Mouse (Mus musculus): ENCODE measurements around the gene Ssh3. TPM values are rescaled to one million over a fixed set of nuclear protein-coding genes. Genes with fewer than 3 reads are reported as not detected.

The Ssh3 gene
- polyA plus RNA-seq, 1 experiment from 2014 or later = 2.0 TPM

GRCm38 (mm10) chr19:4302936-4303639 lies 34.1 kb upstream of the Ssh3 start:
- Histone ChIP-seq H3K36me3 (replicated peaks) (no peaks in the 10 kb centered on the region), H3K9ac (peak overlapping the region; percentile 4; the same call in 1 of the 2 replicates), H3K4me3 (replicated peaks) (peak overlapping the region; percentile 11), H3K27me3 (0 out of 2 replicates have a peak, but pooled peaks cover 6% of the 10 kb centered on the region), H3K9me3 (replicated peaks) (no peaks in the 10 kb centered on the region), H3K4me1 (replicated peaks) (peaks cover 79% of the 10 kb centered on the region), H3K27ac (replicated peaks) (peak overlapping the region; percentile 82), H3K4me2 (peak overlapping the region; percentile 90)
- WGBS (ENCODE audit: insufficient replicate concordance) = 24% methylated on average over 7 of the region's 7 CpGs
- no peak for ATAC-seq (ENCODE audit: insufficient read depth)

GRCm38 (mm10) chr19:4301735-4302651 lies 33.0 kb upstream of the Ssh3 start:
- Histone ChIP-seq H3K4me3 (replicated peaks) (peak overlapping the region; percentile 11), H3K27me3 (0 out of 2 replicates have a peak, but pooled peaks cover 3% of the 10 kb centered on the region), H3K4me1 (replicated peaks) (peaks cover 89% of the 10 kb centered on the region), H3K9ac (no peak overlapping the region), H3K4me2 (peak overlapping the region; percentile 90), H3K27ac (replicated peaks) (peak overlapping the region; percentile 82), H3K36me3 (replicated peaks) (no peaks in the 10 kb centered on the region), H3K9me3 (replicated peaks) (no peaks in the 10 kb centered on the region)
- no peak for ATAC-seq (ENCODE audit: insufficient read depth)
- WGBS (ENCODE audit: insufficient replicate concordance) = 27% methylated on average over 21 of the region's 21 CpGs

- Histone ChIP-seq H3K4me1 (replicated peaks) (peaks cover 93% of the 10 kb centered on the region), H3K27me3 (no peaks in the 10 kb centered on the region), H3K9ac (no peak overlapping the region), H3K4me3 (replicated peaks) (no peak overlapping the region; the same call in 1 of the 2 replicates), H3K4me2 (peak overlapping the region; percentile 90), H3K27ac (replicated peaks) (peak overlapping the region; percentile 82), H3K36me3 (replicated peaks) (no peaks in the 10 kb centered on the region), H3K9me3 (replicated peaks) (no peaks in the 10 kb centered on the region)
- 48% methylated on average over 11 of the region's 11 CpGs for WGBS (ENCODE audit: insufficient replicate concordance)
- ATAC-seq (ENCODE audit: insufficient read depth) = no peak
Measured at GRCm38 (mm10) chr19:4300852-4301734, 32.1 kb upstream of the Ssh3 start.

- H3K4me3 ChIP-seq (replicated peaks) = no peak overlapping the region
- H3K27me3 ChIP-seq = no peaks in the 10 kb centered on the region
- H3K36me3 ChIP-seq (replicated peaks) = peaks cover 7% of the 10 kb centered on the region
- H3K4me1 ChIP-seq (replicated peaks) = peaks cover 99% of the 10 kb centered on the region
- 11% methylated on average over 7 of the region's 7 CpGs for WGBS (ENCODE audit: insufficient replicate concordance)
- peak overlapping the region; percentile 82 for H3K27ac ChIP-seq (replicated peaks)
- H3K4me2 ChIP-seq = peak overlapping the region; percentile 90
- H3K9me3 ChIP-seq (replicated peaks) = no peaks in the 10 kb centered on the region
- peak; percentile 47 for ATAC-seq (ENCODE audit: insufficient read depth)
- no peak overlapping the region for H3K9ac ChIP-seq
Measured at GRCm38 (mm10) chr19:4300271-4300704, 31.3 kb upstream of the Ssh3 start.

GRCm38 (mm10) chr19:4299574-4300270 lies 30.7 kb upstream of the Ssh3 start:
- peaks cover 99% of the 10 kb centered on the region for H3K4me1 ChIP-seq (replicated peaks)
- no peak overlapping the region for H3K9ac ChIP-seq
- H3K27me3 ChIP-seq = no peaks in the 10 kb centered on the region
- no peaks in the 10 kb centered on the region for H3K9me3 ChIP-seq (replicated peaks)
- peaks cover 10% of the 10 kb centered on the region for H3K36me3 ChIP-seq (replicated peaks)
- H3K27ac ChIP-seq (replicated peaks) = peak overlapping the region; percentile 82
- WGBS (ENCODE audit: insufficient replicate concordance) = 41% methylated on average over 6 of the region's 6 CpGs
- H3K4me2 ChIP-seq = peak overlapping the region; percentile 90
- no peak overlapping the region for H3K4me3 ChIP-seq (replicated peaks)
- ATAC-seq (ENCODE audit: insufficient read depth) = peak; percentile 8; the same call in 1 of the 2 replicates

GRCm38 (mm10) chr19:4299126-4299525 lies 30.1 kb upstream of the Ssh3 start:
- 71% methylated on average over 7 of the region's 7 CpGs for WGBS (ENCODE audit: insufficient replicate concordance)
- Histone ChIP-seq H3K27ac (replicated peaks) (peak overlapping the region; percentile 82), H3K9me3 (replicated peaks) (no peaks in the 10 kb centered on the region), H3K9ac (no peak overlapping the region), H3K4me1 (replicated peaks) (peaks cover 99% of the 10 kb centered on the region), H3K27me3 (no peaks in the 10 kb centered on the region), H3K36me3 (replicated peaks) (peaks cover 10% of the 10 kb centered on the region), H3K4me3 (replicated peaks) (no peak overlapping the region), H3K4me2 (peak overlapping the region; percentile 90)
- no peak for ATAC-seq (ENCODE audit: insufficient read depth)

- H3K4me1 ChIP-seq (replicated peaks) = peaks cover 98% of the 10 kb centered on the region
- no peak overlapping the region; the same call in 1 of the 2 replicates for H3K9ac ChIP-seq
- no peak for ATAC-seq (ENCODE audit: insufficient read depth)
- 63% methylated on average over 17 of the region's 17 CpGs for WGBS (ENCODE audit: insufficient replicate concordance)
- H3K9me3 ChIP-seq (replicated peaks) = no peaks in the 10 kb centered on the region
- no peak overlapping the region for H3K4me3 ChIP-seq (replicated peaks)
- H3K36me3 ChIP-seq (replicated peaks) = peaks cover 10% of the 10 kb centered on the region
- H3K27ac ChIP-seq (replicated peaks) = 0 out of 2 replicates have a peak overlapping the region, but pooled peaks have one; percentile 6
- no peaks in the 10 kb centered on the region for H3K27me3 ChIP-seq
- 0 out of 2 replicates have a peak overlapping the region, but pooled peaks have one; percentile 3 for H3K4me2 ChIP-seq
Measured at GRCm38 (mm10) chr19:4298322-4299121, 29.5 kb upstream of the Ssh3 start.

- 0 out of 2 replicates have a peak overlapping the region, but pooled peaks have one; percentile 9 for H3K27ac ChIP-seq (replicated peaks)
Measured at GRCm38 (mm10) chr19:4297851-4298250, 28.9 kb upstream of the Ssh3 start.

GRCm38 (mm10) chr19:4296611-4297010 lies 27.6 kb upstream of the Ssh3 start:
- H3K9ac ChIP-seq = no peak overlapping the region

More at GRCm38 (mm10) chr19:4297851-4298250, 28.9 kb upstream of the Ssh3 start:
- Histone ChIP-seq H3K36me3 (replicated peaks) (peaks cover 13% of the 10 kb centered on the region), H3K4me1 (replicated peaks) (peaks cover 93% of the 10 kb centered on the region), H3K4me3 (replicated peaks) (no peak overlapping the region), H3K4me2 (0 out of 2 replicates have a peak overlapping the region, but pooled peaks have one; percentile 3), H3K27me3 (no peaks in the 10 kb centered on the region), H3K9ac (no peak overlapping the region; the same call in 1 of the 2 replicates), H3K9me3 (replicated peaks) (no peaks in the 10 kb centered on the region)
- 64% methylated on average over 5 of the region's 5 CpGs for WGBS (ENCODE audit: insufficient replicate concordance)
- no peak for ATAC-seq (ENCODE audit: insufficient read depth)

More at GRCm38 (mm10) chr19:4296611-4297010, 27.6 kb upstream of the Ssh3 start:
- Histone ChIP-seq H3K27me3 (no peaks in the 10 kb centered on the region), H3K4me1 (replicated peaks) (peaks cover 80% of the 10 kb centered on the region), H3K9me3 (replicated peaks) (no peaks in the 10 kb centered on the region), H3K4me3 (replicated peaks) (no peak overlapping the region), H3K4me2 (no peak overlapping the region), H3K27ac (replicated peaks) (peak overlapping the region; percentile 6; the same call in 1 of the 2 replicates), H3K36me3 (replicated peaks) (peaks cover 25% of the 10 kb centered on the region)
- WGBS (ENCODE audit: insufficient replicate concordance) = 64% methylated on average over 2 of the region's 2 CpGs
- no peak for ATAC-seq (ENCODE audit: insufficient read depth)

Measured in liver, embryonic 15.5 days (tissue).